ENCODE assay signal across 10 mouse cellular contexts in genomic region chr11:88307616-88308543, GRCm38 (mm10). TPM values are rescaled to one million over a fixed set of nuclear protein-coding genes. Genes with fewer than 3 reads are reported as not detected.
DNase-seq lines count a peak whose midpoint lies in the region; ATAC-seq and TF ChIP-seq lines count a peak whose summit lies in the region.
"Had no signal": no experiment of that assay in that cellular context is flagged by ENCODE, and none has a peak within 500 bp of the region (broad histone marks: within the 10 kb centered on the region; RNA-seq: fewer than 3 reads in every experiment).

No protein-coding gene starts in this region.

- TF ChIP-seq CTCF in heart, adult 2 months (IDR thresholded peaks at IDR 0.05): peak; percentile 48
- 0 out of 2 replicates have a peak, but pooled peaks have one; percentile 24 for TF ChIP-seq CTCF in thymus, adult 2 months (IDR thresholded peaks at IDR 0.05; ENCODE audit: borderline replicate concordance, control insufficient read depth, extremely low read depth, insufficient read depth, low read length, poor library complexity)
- TF ChIP-seq CTCF in intestine, postnatal 0 days (IDR thresholded peaks at IDR 0.05; ENCODE audit: low read depth): peak; percentile 33; the same call in 1 of the 2 replicates

- H3K36me3 ChIP-seq in heart, adult 2 months (ENCODE audit: control insufficient read depth, insufficient read depth, low read length): no peaks in the 10 kb centered on the region
- no peaks in the 10 kb centered on the region for H3K36me3 ChIP-seq in thymus, adult 2 months (ENCODE audit: control insufficient read depth, insufficient read depth, low read length)
- H3K36me3 ChIP-seq in intestine, postnatal 0 days (ENCODE audit: control insufficient read depth, insufficient read depth): no peaks in the 10 kb centered on the region

- TF ChIP-seq POLR2A in heart, adult 2 months (IDR thresholded peaks at IDR 0.05; ENCODE audit: insufficient read depth, low read depth, low read length): no peak
- TF ChIP-seq POLR2A in thymus, adult 2 months (IDR thresholded peaks at IDR 0.05; ENCODE audit: control insufficient read depth, extremely low read depth, insufficient read depth, low read length, poor library complexity): no peak

- no peaks in the 10 kb centered on the region for H3K9me3 ChIP-seq in intestine, postnatal 0 days (ENCODE audit: control insufficient read depth)

- ATAC-seq in intestine, postnatal 0 days: peak; percentile 45; the same call in 1 of the 2 replicates
- no peak for ATAC-seq in monocyte, adult 5-6 weeks (replicated peaks; ENCODE audit: insufficient number of reproducible peaks, low FRiP score, low TSS enrichment, poor library complexity, severe bottlenecking)

- no peaks in the 10 kb centered on the region for H3K79me2 ChIP-seq in heart, adult 2 months (replicated peaks; ENCODE audit: control insufficient read depth, insufficient read depth, low read length)

- no peak for DNase-seq in heart, adult 2 months
- DNase-seq in heart, postnatal 14 days: no peak
- DNase-seq in thymus, adult 2 months: peak; percentile 25
- no peak for DNase-seq in thymus, adult 18-20 months
- DNase-seq in gastrocnemius, postnatal 36 days: no peak
- DNase-seq in right cerebral cortex, postnatal 10 days (ENCODE audit: low spot score in 2 of 2): no peak
- DNase-seq: cerebellum, adult 2 months had no signal

- 87% methylated on average over 14 of the region's 14 CpGs for whole genome bisulfite sequencing in heart, adult 2 months
- 89% methylated on average over 14 of the region's 14 CpGs for WGBS in thymus, adult 2 months
- 76% methylated on average over 14 of the region's 14 CpGs for WGBS in intestine, postnatal 0 days

- H3K9ac ChIP-seq in heart, adult 2 months (ENCODE audit: low read depth, low read length): no peak overlapping the region
- no peak overlapping the region for H3K9ac ChIP-seq in intestine, postnatal 0 days (ENCODE audit: low read depth, low read length)

- intact Hi-C loops in heart, adult 2 months (cut with DNase I): no loop called here
- intact Hi-C loops in heart, postnatal 14 days (cut with DNase I): no loop called here
- intact Hi-C loops in gastrocnemius, postnatal 36 days (cut with DNase I): no loop called here

- TF ChIP-seq EP300 in heart, adult 2 months (IDR thresholded peaks at IDR 0.05; ENCODE audit: insufficient read depth, low read depth, low read length): no peak

- peaks cover 1% of the 10 kb centered on the region for H3K4me1 ChIP-seq in heart, adult 2 months (ENCODE audit: control insufficient read depth, insufficient read depth, low read length)
- H3K4me1 ChIP-seq in thymus, adult 2 months (replicated peaks; ENCODE audit: control insufficient read depth, insufficient read depth, low read length): no peaks in the 10 kb centered on the region
- H3K4me1 ChIP-seq in intestine, postnatal 0 days (replicated peaks; ENCODE audit: control insufficient read depth, insufficient read depth, low read length): no peaks in the 10 kb centered on the region

- H3K4me3 ChIP-seq in heart, adult 2 months: no peak overlapping the region
- no peak overlapping the region for H3K4me3 ChIP-seq in thymus, adult 2 months (ENCODE audit: control insufficient read depth, insufficient read depth, low read length)
- no peak overlapping the region for H3K4me3 ChIP-seq in intestine, postnatal 0 days (ENCODE audit: low read depth, low read length)

- H3K27me3 ChIP-seq in heart, adult 2 months (ENCODE audit: control insufficient read depth, insufficient read depth, low read length): no peaks in the 10 kb centered on the region
- no peaks in the 10 kb centered on the region for H3K27me3 ChIP-seq in thymus, adult 2 months (ENCODE audit: control insufficient read depth, insufficient read depth, low read length)
- H3K27me3 ChIP-seq in intestine, postnatal 0 days (replicated peaks; ENCODE audit: control insufficient read depth, insufficient read depth, low read length): no peaks in the 10 kb centered on the region

- H3K27ac ChIP-seq in heart, adult 2 months: no peak overlapping the region
- H3K27ac ChIP-seq in thymus, adult 2 months (ENCODE audit: control insufficient read depth, insufficient read depth, low read length): no peak overlapping the region
- H3K27ac ChIP-seq in intestine, postnatal 0 days (ENCODE audit: low read depth, low read length): no peak overlapping the region

- H3K4me2 ChIP-seq in intestine, postnatal 0 days (replicated peaks; ENCODE audit: low read depth): no peak overlapping the region

RNA-seq across cellular contexts. Expression of gene Ccdc182, which starts 14.0 kb away (rescaled TPM):
- total RNA-seq in heart, adult 2 months (2021): not detected
- not detected in 2 replicates for polyA plus RNA-seq in heart, adult 2 months (2012; rRNA removed)
- total RNA-seq in heart, postnatal 14 days (2021): not detected
- not detected in 2 replicates for polyA plus RNA-seq in thymus, adult 2 months (2012; rRNA removed)
- polyA plus RNA-seq in intestine, postnatal 0 days (2015; fragmentation: Nextera tagmentation; extraction: Ambion mirVana): not detected in 2 replicates
- total RNA-seq in monocyte, adult 5-6 weeks (2017): not detected in 3 replicates
- not detected for total RNA-seq in gastrocnemius, postnatal 36 days (2021)
- total RNA-seq: hematopoietic stem cell, adult 5-6 weeks had no signal
